Mouse (Mus musculus): ENCODE measurements around the gene Gm28778.

DNA sequence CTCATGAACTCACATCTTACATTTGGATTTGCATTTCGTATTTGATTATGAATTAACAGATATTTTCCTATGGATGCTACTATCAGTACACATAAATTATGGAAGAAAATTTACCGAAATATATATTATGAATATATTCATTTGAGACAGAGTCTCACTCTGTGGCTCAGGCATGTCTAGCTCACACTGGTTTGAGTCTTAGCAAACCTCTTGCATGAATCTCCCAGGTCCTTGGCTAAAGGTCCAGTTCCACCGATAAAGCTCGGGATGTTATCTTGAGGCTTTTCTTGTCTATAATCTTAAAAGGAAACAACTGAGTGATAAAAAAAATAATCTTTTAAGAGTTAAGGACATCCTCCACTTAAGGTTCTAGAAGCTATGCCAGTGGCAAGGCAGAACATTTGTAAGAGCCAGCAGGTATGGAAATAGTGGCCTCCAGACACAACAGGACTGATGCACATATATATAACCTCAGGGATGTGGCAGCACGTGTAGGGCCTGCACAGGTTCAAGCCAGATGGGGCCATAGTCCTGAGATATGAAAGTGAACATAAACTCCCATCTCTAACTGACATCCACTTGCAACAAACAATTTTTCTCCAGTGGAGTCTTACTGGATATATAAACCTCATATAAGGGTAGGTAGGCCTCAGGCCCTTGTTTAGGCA is 28.1 kb downstream of the Gm28778 start:
- TF ChIP-seq CTCF (IDR thresholded peaks at IDR 0.05; ENCODE audit: extremely low read depth, insufficient read depth, insufficient read length, insufficient replicate concordance) (no peak), POLR2A (IDR thresholded peaks at IDR 0.05; ENCODE audit: low read depth, low read length) (no peak)
